Mouse (Mus musculus) brain, embryonic 14.5 days (tissue): ENCODE data around the gene Gnai1.

Source experiments
- CTCF ChIP-seq: fragments of 200-500 bp; IDR thresholded peaks from 2 replicates; pipeline ENCODE4 v1.5.1; 2012; ENCODE audit warnings: inconsistent platforms, mild to moderate bottlenecking, moderate library complexity, borderline replicate concordance; ENCODE audit not compliant: insufficient read depth, insufficient read length; ENCODE audit errors: extremely low read depth
- POLR2A ChIP-seq: fragments of 200-500 bp; IDR thresholded peaks from 2 replicates; pipeline ENCODE4 v1.6.1; 2012; ENCODE audit warnings: mild to moderate bottlenecking, inconsistent platforms, borderline replicate concordance; ENCODE audit not compliant: poor library complexity, insufficient read depth, insufficient read length, severe bottlenecking; ENCODE audit errors: extremely low read depth

GRCm38 (mm10) chr5:18217856-18218255, 142.3 kb downstream of the Gnai1 start:
- TF ChIP-seq CTCF (no peak), POLR2A (no peak)
